Mouse (Mus musculus) layer of hippocampus, adult 18-20 months (tissue): ENCODE data around the gene Degs2. TPM values are rescaled to one million over a fixed set of nuclear protein-coding genes. Genes with fewer than 3 reads are reported as not detected.
"Not testable (repeated sequence)": the region's sequence is repeated elsewhere in the genome, so short reads cannot be mapped to it uniquely, and the experiment has no call there.

Experiments used
- DNase-seq, 2 experiments: peaks; one replicate each; pipeline ENCODE4 v3.0.0; 2022; ENCODE audit warnings: low spot score in 2 of 2
- long read RNA-seq: library from polyadenylated mRNA; stranded (forward); transcript quantifications from one replicate; pipeline ENCODE4 v2.0.0, GENCODE M21; 2021
- total RNA-seq, 2 experiments: library from RNA; stranded (reverse); gene quantifications; 2 replicates each; pipeline ENCODE4 v1.2.3; 2021

Gene Degs2
- 1 to 10 TPM; 2.6 to 5.4 TPM for total RNA-seq
- long read RNA-seq, partial matches to known transcripts = 0 of 4 reads
- long read RNA-seq, other reads (novel, unspliced or antisense) = 1 of 4 reads

DNA sequence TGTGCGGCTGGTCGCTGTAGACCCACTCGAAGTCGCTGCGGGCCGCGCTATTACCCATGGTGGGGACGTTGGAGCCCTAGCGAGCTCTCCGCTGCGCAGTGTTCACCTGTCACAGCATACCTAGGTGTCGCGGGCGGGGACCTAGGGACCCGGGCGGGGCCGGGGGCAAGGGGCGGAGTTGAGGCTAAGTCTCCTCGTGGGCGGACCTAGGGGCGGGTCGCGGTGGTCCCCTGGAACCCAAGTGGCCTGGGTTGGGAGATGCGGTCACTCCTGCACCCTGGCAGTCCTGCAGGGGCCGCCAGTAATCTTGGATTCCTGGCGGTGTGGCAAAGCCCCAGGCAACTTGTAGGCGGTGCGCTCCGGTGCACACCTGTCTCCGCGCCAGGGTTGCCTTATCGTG, at the start of gene Degs2:
TSS of gene Degs2 (minus strand) at position 131 of the 400 bp plus-strand sequence.
- no peak for DNase-seq

- DNase-seq = no peak
These were observed 49.7 kb upstream of the Degs2 start for GRCm38 (mm10) chr12:108751790-108752189.

- DNase-seq = no peak
These were observed 48.1 kb upstream of the Degs2 start for GRCm38 (mm10) chr12:108750226-108750625.

GRCm38 (mm10) chr12:108749454-108749853, 47.3 kb upstream of the Degs2 start:
- no peak for DNase-seq

GRCm38 (mm10) chr12:108749019-108749418, 46.9 kb upstream of the Degs2 start:
- no peak for DNase-seq

DNA sequence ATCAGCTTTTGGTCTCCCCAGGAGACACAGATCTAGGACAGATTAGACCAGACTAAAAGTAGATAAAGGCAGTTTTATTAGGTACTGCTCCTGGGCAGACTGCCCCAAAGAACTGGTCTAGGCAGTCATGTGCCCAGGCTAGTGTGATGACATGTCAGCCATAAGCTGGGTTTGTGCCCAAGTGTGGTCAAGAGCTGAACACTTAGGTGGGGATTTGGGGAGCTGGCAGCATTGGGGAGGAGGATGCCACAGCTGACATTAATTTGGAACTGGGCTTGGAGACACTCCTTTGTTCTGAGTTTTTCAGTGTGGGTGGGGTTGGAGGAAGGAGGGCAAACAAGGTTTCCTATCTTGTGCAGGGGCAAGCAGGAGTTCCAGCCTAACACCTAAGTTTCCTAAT, 43.9 kb upstream of the Degs2 start:
- DNase-seq = no peak

DNA sequence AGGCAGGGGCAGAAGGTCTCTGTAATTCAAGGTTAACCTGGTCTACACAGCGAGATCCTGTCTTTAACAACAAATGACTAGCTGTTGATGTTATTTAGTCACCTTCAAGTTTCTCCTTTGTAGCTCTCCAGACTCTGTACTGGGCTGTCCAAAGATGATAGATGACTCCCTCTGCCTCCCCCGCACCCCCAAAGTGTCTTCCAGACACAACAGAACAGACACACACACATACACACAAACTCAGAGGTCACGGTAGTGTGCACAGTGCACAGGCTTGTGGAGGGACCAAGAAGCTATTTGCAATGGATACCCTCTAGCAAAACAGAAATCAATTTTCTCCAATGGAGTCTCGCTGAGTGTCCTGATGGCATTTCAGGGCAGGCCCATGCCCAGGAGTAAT, 40.1 kb upstream of the Degs2 start:
- DNase-seq = no peak

DNA sequence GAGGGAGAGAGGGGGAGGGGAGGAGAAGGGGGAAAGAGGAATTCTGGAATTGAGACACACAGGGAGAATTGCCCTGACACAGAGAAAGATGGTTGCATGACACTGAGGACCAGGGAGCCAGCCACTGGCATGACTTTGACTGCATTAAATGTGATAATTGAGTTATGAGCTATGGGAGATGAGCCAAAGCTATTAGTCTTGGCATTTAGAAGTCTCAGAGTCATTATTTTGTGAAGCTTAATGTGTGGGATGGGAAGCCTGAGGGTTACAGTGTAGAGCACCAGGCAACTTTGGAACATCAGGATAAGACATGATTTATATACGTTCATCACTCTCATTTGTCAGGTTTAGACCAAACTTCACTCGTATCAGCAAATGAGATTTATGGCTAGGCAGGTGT, 39.4 kb upstream of the Degs2 start:
- no peak for DNase-seq

DNA sequence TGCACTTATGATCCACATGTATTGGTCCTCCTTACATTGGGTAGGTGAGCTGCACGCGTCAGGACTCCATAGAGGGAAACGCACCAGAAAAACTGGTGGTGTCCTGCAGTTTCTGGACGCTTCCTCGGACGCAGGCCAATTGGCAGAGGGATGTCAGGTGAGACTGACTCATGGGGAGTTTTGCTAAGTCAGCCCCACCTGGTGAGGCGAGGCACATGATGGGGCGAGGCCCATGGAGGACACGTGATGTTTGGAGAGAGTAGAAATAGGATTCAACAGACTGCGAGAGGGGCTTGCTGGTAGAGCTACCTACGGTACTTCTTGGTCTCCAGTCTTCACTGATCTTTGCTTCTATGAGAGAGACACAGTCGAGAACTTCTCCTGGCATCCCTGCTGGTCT, 36.6 kb upstream of the Degs2 start:
- DNase-seq = no peak

DNA sequence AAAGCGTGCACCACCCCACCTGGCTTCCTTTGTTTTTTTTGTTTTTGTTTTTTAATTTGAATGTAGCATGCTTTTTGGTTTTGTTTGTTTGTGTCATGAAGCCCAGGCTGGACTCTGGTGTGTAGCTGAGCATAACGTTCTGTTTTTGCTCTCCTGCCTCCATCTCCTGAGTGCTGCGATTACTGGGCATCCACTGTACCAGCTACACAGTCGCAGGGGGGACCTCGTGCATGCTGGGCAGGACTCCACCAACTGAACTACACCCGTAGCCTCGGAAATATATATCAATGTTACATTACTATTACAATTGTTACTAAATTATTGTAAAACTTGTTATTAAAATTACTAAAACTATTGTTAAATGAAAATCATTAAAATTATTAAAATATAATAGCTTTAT, 35.7 kb upstream of the Degs2 start:
- no peak for DNase-seq

DNA sequence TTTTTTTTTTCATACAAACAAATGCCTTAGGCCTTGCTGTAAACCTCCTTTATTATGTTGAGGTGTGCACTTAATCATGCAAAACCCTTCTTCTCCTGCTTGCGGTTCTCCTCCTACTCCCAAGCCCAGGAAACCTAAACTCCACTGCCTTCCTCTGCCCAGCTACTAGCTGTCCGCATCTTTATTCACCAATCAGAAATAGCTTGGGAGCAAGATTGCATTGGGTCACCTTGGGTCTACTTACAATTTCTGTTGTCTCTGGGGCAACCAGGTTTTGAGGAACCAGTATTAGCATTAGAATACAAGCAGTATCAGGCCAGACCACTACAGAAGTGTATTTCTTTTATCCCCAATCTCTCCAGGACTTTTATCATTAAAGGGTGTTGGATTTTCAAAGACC, 32.3 kb upstream of the Degs2 start:
- DNase-seq = no peak

DNA sequence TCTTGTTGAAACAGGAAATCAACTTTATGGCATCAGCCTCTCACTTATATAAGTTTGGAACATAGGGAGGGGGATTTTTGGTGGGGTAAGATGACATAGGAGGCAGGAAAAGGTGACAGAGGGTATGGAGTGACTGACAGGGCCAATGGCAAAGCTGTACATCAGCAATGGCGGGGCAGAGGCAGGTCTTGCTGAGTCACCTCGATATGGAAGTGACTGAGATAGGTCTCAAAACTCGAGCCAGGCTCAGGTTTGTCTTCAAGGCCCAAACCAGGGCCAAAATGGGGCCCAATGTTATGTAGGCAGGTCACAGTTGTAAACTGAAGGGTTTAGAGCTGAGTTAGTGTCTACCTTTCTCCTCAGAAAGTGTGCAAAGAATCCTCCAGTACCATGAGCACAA, 21.7 kb upstream of the Degs2 start:
- no peak for DNase-seq

GRCm38 (mm10) chr12:108722464-108722863, 20.3 kb upstream of the Degs2 start:
- no peak for DNase-seq

DNA sequence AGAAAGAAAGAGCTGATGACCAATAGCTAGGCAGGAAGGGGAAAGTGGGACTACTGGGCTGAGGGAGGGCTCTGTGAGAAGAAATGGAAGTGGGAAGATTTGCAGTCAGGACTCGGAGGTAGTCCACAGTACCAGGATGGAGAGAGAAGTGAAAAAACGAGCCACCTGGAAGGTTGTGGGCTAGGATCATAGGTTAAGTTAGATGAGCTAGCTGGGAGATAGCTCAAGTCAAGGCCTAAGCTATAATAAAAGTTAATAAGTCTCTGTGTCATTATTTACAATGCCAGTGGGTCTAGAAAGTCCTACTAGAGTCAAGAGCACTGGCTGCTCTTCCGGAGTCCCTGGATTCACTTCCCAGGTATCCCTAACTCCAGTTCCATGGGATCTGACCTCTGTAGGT, 16.4 kb upstream of the Degs2 start:
- no peak for DNase-seq

GRCm38 (mm10) chr12:108715854-108716253, 13.7 kb upstream of the Degs2 start:
- no peak for DNase-seq

DNA sequence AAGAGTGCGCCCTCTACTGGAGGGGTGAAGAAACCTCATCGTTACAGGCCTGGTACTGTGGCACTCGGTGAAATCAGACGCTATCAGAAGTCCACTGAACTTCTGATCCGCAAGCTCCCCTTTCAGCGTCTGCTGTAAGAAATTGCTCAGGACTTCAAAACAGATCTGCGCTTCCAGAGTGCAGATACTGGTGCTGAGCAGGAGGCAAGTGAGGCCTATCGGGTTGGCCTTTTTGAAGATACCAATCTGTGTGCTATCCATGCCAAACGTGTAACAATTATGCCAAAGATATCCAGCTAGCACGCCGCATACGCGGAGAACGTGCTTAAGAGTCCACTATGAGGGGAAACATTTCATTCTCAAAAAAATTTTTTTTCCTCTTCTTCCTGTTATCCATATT, 11.9 kb upstream of the Degs2 start:
- DNase-seq = not testable (repeated sequence)

DNA sequence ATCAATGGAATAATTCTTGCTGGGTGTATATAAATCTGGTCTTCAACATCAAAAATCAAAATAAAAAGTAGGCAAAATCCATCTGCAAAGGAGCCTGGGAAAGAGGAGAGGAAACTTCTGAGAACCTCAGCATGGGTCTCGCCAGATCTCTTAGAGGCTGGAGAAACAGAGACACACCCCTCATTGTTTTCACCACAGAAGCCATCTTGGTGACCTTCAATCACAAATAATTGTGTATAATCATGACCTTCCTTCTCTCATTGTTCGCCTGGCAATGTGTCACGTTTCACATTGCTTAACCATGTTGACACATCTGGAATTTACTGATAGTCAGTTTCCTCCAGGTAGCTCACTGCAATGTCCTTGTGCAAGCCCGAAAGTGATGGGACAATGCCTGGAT, 10.4 kb upstream of the Degs2 start:
- no peak for DNase-seq

DNA sequence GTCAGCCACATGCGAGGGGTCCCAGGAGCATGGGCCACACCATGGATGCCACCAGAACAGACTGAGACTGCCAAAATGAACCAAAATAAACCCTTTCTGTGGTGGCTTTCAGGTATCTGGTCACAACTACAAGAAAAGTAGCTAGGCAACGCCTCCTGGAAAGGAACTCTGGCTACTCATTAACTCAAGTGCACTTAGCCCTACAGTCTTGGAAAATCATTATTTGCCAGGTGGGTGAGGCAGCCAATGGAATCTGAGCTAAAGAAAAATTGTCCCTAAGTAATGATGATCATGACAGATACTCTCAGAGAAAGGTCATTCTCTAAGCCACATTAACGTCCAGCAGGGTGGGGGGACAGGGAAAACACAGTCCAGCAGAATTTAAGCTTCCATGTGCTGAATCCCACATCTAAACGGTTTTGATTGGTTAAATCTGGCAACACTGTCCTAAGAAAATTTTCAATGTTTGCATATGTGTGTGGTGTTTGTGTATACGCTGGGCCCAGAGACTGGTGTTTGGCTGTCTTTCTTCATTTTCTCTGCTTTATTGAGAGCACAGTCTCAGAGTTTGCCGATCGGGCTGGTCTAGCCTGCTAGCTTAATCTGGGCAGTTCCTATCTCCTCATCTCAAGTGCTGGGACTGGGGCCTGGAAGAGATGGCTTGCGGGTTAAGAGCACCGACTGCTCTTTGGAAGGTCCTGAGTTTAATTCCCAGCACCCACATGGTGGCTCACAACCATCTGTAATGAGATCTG, 8.9 kb upstream of the Degs2 start:
- no peak for DNase-seq

- no peak for DNase-seq
These were observed 8.1 kb upstream of the Degs2 start for GRCm38 (mm10) chr12:108709964-108710765.

DNA sequence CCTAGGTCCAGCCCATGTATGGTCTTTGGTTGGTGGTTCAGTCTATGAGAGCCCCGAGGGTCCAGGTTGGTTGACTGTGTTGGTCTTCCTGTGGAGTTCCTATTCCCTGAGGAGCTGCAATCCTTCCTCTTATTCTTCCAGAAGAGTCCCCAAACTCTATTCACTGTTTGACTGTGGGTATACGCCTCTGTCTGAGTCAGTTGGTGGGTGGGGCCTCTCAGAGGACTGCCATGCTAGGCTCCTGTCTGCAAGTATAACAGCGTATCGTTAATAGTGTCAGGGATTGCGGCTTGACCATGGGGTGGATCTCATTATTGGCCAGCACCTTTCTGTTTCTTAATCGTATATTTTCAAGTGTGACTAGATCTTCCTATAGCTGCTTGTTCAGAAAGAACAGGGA, 7.3 kb upstream of the Degs2 start:
- DNase-seq = no peak

- no peak for DNase-seq
These were observed 4.0 kb upstream of the Degs2 start for GRCm38 (mm10) chr12:108706129-108706528.

DNA sequence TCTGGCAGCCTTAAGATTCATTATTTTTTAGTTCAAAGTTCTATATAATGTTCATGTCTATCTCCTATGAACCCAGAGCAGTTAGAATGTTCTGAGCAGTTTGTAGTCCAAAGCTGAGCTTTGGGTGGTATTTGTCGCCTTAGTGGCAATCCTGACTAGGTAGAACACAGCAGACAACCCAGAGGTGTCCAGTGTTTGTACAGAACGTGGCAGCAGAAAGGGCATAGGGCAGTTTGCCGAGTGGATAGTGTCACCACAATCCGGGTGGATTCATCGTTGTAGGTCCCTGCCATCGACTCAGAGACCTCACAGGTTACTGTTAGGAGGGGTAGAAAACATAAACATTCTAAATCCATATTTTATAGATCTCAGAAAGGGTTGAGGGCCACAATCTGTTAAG, 3.4 kb upstream of the Degs2 start:
- no peak for DNase-seq

- no peak for DNase-seq
These were observed 894 bp downstream of the Degs2 start for GRCm38 (mm10) chr12:108701221-108701620.
